Mouse (Mus musculus) mouse trophoblast stem cell (cell line): ENCODE data around the gene Sacm1l.

Source experiments
- in situ Hi-C, 2 experiments: fragments of 300-500 bp; cut with MseI, MboI; formaldehyde crosslinking; loops; 2 replicates in 1 of 2; 3 replicates in 1 of 2; pipeline ENCODE4 v1.15.1; 2025

The Sacm1l gene

DNA sequence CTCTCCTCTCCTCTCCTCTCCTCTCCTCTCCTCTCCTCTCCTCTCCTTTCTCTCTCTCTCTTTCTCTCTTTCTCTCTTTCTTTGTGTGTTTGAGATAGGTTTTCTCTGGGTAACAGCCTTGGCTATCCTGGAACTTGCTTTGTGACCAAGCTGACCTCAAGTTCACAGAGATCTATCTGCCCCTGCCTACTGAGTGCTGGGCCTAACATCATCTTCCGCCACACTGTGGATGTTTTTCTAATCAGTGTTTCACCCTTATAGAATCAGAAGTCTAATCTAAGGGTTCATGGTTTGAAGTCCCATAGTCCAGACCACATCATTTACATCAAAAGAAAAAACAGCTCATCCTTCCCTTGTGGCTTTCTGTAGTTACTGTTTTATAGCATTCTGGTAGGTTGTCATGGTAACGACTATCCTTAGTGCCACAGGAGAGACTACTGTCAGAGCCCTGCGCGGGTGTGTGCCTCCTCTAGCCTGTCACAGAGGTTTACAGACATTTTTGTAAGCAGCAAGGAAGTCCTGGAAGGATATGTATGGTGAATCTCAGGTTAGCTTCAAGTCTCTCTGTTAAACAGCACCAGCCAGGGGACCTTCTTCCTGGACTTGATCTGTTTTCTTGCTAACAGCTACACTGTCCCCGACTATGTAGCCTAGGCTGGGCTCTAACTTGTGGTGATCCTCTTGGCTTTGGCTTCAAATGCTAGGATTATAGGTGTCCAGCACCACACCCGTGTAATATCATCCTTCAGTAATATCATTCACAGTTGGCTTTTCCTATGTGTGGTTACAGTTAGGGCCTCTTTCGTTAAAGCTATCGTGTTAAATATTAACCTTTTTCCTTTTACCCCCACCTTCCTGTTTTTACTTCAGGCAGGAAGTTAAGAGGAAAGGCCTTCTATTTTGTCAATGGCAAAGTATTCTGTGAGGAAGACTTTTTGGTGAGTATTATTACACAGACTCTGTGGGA, 19.6 kb upstream of the Sacm1l start:
- in situ Hi-C loops: no loop called here

DNA sequence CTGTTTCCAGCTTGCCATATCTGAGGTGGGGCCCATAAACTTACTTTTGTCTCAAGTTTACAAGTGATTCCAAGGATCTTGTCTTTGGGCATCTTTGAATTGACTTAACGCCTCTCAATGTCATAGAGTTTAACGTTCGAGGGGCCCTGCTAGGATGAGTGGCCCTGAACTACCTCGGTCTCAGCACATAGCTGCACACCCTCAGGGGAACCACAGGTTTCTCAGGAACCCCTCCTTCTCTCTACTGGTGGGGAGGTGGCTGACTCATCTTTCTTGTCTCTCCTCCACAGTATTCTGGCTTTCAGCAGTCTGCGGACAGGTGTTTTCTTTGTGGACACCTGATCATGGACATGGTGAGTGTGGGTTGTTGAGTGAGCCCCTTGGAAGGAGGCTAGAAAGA, 18.6 kb upstream of the Sacm1l start:
- in situ Hi-C loops: no loop called here

GRCm38 (mm10) chr9:123512482-123512881, 17.1 kb upstream of the Sacm1l start:
- in situ Hi-C loops: no loop called here

GRCm38 (mm10) chr9:123515087-123515486, 14.5 kb upstream of the Sacm1l start:
- in situ Hi-C loops: no loop called here

DNA sequence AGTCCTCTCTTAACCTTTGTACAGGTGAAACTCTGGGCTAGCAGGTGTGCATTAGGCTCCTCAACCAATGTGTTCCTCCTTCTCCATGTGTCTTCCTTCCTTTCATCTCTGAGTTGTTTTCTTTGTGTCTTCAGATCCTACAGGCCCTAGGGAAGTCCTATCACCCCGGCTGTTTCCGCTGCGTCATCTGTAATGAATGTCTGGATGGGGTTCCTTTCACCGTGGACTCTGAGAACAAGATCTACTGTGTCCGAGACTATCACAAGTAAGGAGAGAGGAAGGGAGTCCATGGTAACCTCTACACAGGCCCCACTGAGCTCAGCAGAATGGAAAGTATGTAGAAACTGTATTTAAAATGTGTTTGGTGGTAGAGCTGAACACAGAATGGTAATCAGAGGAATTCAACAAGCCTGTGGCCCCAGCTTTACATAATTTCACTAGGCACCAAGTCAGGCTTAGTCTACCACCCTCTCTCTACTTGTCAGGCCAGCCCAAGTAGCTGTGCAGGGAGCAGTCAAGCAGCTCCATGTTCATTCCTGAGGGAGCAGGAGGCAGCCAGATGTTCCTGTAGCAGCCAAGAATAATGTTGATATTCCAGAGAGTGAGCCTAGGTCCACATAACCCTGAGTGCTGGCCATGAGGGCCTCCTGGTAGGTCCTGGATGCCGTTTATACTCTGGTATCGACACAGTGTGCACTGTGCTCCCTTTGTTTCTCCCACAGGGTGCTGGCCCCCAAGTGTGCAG, 12.7 kb upstream of the Sacm1l start:
- in situ Hi-C loops: no loop called here

DNA sequence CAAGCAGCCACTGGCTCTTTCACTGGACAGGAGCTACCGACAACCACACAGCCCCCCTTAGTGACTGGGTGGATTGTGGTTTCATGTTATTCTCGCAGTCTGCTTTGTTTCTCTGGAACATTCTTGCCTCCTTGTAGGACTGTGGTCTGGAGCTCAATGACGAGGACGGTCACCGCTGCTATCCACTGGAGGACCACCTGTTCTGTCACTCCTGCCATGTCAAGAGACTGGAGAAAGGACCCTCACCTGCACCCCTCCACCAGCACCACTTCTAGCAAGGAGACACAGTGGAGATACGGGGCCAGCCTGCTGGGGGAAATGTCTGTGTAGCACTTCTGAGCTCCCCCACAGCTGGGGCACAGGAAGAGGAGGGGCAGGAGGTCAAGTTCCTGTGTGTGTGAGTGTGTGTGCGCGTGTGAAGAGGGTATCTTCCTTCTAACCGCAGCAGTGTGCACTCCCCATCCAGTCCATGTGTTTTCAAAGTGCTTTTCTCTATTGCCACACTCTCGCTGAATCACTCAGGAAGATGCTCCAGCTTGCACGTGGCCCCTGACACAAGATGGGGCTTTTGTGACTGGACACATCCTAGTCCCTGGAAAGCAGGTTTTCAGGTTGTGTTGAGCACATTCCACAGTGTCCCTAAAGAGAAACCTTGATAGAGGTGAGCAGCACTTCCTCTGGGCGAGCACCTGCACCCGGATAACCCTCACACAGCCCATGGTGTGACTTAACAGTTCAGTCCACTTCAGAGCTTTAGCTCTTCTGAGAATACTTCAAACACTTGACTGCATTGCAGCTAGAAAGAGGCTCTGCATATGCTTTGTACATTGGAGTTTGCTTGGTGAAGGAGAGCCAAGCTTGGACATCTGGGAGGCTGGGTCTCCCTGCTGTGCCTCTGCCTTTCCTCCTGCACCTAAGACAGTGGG, 10.3 kb upstream of the Sacm1l start:
- in situ Hi-C loops: no loop called here

DNA sequence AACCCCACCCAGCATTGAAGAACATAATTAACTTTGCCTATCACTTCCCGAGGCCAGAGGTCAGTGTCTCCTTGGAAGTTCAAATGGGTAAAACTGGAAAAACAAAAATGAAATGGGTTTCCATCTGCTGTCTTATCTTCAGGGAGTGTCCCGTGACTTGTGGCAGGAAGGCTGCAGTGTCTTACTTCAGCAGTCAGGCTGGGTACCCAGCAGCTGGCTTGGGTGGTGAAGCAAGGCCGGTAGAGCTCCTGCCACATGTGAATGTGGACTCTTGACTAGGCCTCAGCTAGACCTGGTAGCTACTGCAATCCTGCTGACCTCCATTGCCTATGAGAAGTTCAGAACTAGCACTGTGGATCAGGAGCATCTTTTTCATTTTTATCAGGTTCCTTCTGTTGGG, 8.8 kb upstream of the Sacm1l start:
- in situ Hi-C loops: loop anchor here in 1 of 2 experiments (10.0 kb wide), 1 partner anchor 266 kb away; no protein-coding TSS in a partner anchor

GRCm38 (mm10) chr9:123523676-123524075, 5.9 kb upstream of the Sacm1l start:
- in situ Hi-C loops: loop anchor here in 1 of 2 experiments (10.0 kb wide), 1 partner anchor 269 kb away; no protein-coding TSS in a partner anchor

- in situ Hi-C loops: loop anchor here in 1 of 2 experiments (10.0 kb wide), 1 partner anchor 270 kb away; no protein-coding TSS in a partner anchor
These were observed 4.5 kb upstream of the Sacm1l start for GRCm38 (mm10) chr9:123525095-123525494.

- in situ Hi-C loops: loop anchor here in 1 of 2 experiments (10.0 kb wide), 1 partner anchor 272 kb away; no protein-coding TSS in a partner anchor
These were observed 3.1 kb upstream of the Sacm1l start for GRCm38 (mm10) chr9:123526502-123526901.

- in situ Hi-C loops: loop anchor here in 1 of 2 experiments (10.0 kb wide), 1 partner anchor 274 kb away; no protein-coding TSS in a partner anchor
These were observed 1.3 kb upstream of the Sacm1l start for GRCm38 (mm10) chr9:123528087-123528925.

DNA sequence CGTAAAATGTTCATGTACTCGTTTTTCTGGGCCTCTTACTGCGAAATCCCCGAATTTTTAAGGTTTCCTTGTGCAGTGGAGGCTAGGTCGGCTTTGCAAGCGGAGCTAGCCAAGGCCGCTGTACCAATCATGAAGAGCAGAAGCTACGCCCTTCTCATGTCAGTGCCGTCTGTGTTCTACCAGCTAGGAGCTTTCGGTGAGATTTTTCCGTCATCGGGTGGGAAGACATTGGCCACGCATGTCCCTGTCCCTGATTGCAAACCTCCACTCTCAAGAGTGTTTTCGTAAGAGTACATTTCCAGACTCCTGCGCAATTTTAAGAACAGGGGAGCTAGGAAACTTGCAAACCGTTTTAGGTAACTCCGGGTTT, 648 bp upstream of the Sacm1l start:
- in situ Hi-C loops: loop anchor here in 1 of 2 experiments (10.0 kb wide), 1 partner anchor 274 kb away; no protein-coding TSS in a partner anchor

- in situ Hi-C loops: no loop called here
These were observed 558 bp downstream of the Sacm1l start for GRCm38 (mm10) chr9:123530158-123530475.

DNA sequence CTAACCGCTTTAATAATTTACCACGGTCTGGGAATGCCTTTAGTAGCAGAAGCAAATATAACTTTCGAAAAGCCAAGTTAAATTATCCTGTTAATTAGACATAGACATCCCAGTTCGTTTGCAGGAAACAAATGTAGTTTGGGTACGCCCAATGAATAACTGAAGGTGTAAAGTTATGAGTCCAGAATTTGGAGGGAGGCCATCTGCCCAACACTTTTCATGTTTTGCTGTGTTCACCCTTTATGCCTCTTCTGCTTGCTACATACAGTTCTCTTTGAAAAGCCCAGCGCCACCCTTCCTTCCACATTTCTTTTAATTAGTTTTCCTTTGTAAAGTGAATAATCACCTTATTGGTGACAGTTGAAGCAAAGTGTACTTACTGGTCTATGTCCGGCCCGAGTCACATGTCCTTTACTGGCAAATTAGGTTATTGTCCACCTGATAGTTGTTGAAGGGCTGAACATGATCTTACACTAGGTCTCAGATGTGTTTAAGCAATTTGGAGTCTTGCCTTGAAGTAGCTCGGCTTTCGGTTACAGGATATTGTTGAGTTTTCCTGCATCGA, 1.1 kb downstream of the Sacm1l start:
- in situ Hi-C loops: no loop called here

DNA sequence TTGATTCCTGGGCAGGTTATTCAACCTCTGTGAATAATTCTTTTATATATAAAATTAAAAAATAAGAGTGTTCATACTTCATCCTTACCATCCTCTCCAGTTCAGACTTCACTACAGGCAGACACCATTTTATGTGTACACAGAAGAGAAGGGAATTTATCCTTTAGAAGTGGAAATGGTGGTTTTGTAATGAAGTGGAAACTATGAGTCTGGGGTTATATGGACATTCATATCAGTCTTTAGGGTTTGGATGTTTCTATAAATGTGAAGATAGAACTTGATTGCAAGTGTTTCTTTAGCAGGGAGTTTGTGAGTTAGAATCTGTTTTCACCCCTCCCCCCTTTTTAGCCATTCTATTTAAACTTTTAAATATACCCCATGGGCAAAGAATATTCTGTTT, 1.7 kb downstream of the Sacm1l start:
- in situ Hi-C loops: no loop called here

GRCm38 (mm10) chr9:123536613-123537012, 7.1 kb downstream of the Sacm1l start:
- in situ Hi-C loops: no loop called here

- in situ Hi-C loops: no loop called here
These were observed 8.6 kb downstream of the Sacm1l start for GRCm38 (mm10) chr9:123538189-123538588.

GRCm38 (mm10) chr9:123539093-123539492, 9.5 kb downstream of the Sacm1l start:
- in situ Hi-C loops: no loop called here

DNA sequence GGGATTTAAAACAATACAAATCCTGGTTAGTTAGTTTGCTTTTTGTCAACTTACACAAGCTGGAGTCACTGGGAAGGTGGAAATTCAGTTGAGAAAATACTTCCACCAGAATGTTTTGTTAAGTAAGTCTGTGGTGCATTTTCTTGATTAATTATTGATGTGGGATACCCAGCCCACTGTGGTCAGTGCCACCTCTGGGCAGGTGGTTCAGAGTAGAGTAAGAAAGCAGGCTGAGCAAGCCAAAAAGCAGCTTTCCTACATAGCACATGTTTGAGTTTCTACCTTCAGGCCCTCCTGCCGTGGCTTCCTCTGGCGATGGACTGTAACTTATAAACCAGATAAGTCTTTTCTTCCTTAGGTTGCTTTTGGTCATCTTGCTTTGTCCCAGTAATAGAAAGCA, 10.3 kb downstream of the Sacm1l start:
- in situ Hi-C loops: no loop called here

DNA sequence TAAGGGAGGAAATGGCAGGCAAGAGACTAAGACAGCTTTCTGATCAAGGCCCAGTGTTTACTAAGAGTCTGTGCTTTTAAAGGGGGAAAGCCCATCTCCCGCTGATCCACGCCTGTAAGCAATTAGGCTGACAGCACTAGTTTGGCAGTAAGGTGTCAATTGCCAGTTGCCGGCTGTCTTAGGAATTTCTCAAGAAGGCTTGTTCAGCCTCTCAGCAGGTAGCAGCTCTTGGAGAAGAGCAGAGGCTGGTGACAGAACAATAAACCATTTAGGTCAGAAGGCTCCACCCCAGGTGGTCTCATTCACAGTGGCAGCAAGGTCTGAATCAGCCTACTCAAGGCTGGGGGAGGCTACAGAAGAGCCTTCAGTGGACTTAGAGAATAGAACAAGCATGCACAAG, 25.0 kb downstream of the Sacm1l start:
- in situ Hi-C loops: no loop called here
